In genomic region chr9:36900464-36900863, GRCm38 (mm10) we compare ENCODE assay signal across 24 mouse cellular contexts.
DNase-seq lines count a peak whose midpoint lies in the region; ATAC-seq lines count a peak whose summit lies in the region.
"Had no signal": no experiment of that assay in that cellular context is flagged by ENCODE, and none has a peak within 500 bp of the region (broad histone marks: within the 10 kb centered on the region; RNA-seq: fewer than 3 reads in every experiment).

No protein-coding gene starts in this region.

- H3K36me3 ChIP-seq in midbrain, embryonic 16.5 days (ENCODE audit: control insufficient read depth, insufficient read depth, low read length): no peaks in the 10 kb centered on the region
- H3K36me3 ChIP-seq: forebrain, embryonic 15.5 days; G1E had no signal

- H3K4me1 ChIP-seq in midbrain, embryonic 16.5 days (ENCODE audit: control insufficient read depth, insufficient read depth, low read length): no peaks in the 10 kb centered on the region
- H3K4me1 ChIP-seq: embryonic facial prominence, embryonic 10.5 days; embryonic facial prominence, embryonic 12.5 days had no signal

- H3K9ac ChIP-seq in midbrain, embryonic 16.5 days (ENCODE audit: low read depth, low read length): no peak overlapping the region
- H3K9ac ChIP-seq: embryonic facial prominence, embryonic 12.5 days; forebrain, embryonic 13.5 days; forebrain, embryonic 15.5 days; forebrain, postnatal 0 days had no signal

- no peak for DNase-seq in frontal cortex, postnatal 10 days (ENCODE audit: low spot score in 2 of 2)
- peak; percentile 38 for DNase-seq in right cerebral cortex, adult 18-20 months
- no peak for DNase-seq in right cerebral cortex, postnatal 4 days
- DNase-seq in telencephalon, adult 2 months (ENCODE audit: low read depth, low spot score): peak; percentile 75
- DNase-seq: adrenal gland, adult 8-10 months; adrenal gland, postnatal 14 days; adrenal gland, postnatal 36 days; B cell, adult 2 months; cerebellum, adult 11-12 months; cerebellum, adult 2 months; cerebellum, adult 9-10 months; cerebellum, postnatal 10 days; cerebellum, postnatal 36 days; forebrain, postnatal 0 days had no signal

- no peaks in the 10 kb centered on the region for H3K9me3 ChIP-seq in midbrain, embryonic 16.5 days (replicated peaks; ENCODE audit: control insufficient read depth, low read length, poor library complexity, severe bottlenecking)
- H3K9me3 ChIP-seq: embryonic facial prominence, embryonic 10.5 days; embryonic facial prominence, embryonic 12.5 days; forebrain, embryonic 13.5 days; forebrain, embryonic 15.5 days; G1E had no signal

- no peak overlapping the region for H3K4me3 ChIP-seq in midbrain, embryonic 16.5 days (ENCODE audit: low read depth, low read length)
- H3K4me3 ChIP-seq: embryonic facial prominence, embryonic 10.5 days; embryonic facial prominence, embryonic 12.5 days; forebrain, embryonic 13.5 days; forebrain, embryonic 15.5 days had no signal

- WGBS in midbrain, embryonic 16.5 days: 93% methylated on average over 4 of the region's 4 CpGs

- H3K27ac ChIP-seq in midbrain, embryonic 16.5 days (ENCODE audit: low read length): no peak overlapping the region
- H3K27ac ChIP-seq: embryonic facial prominence, embryonic 10.5 days; embryonic facial prominence, embryonic 12.5 days; forebrain, embryonic 13.5 days; forebrain, embryonic 15.5 days had no signal

- H3K4me2 ChIP-seq in midbrain, embryonic 16.5 days (ENCODE audit: low read length): no peak overlapping the region
- H3K4me2 ChIP-seq: embryonic facial prominence, embryonic 12.5 days; forebrain, embryonic 13.5 days; forebrain, embryonic 15.5 days had no signal

- ATAC-seq in frontal cortex, adult (ENCODE audit: low TSS enrichment): peak; percentile 90
- ATAC-seq in midbrain, embryonic 16.5 days: no peak
- ATAC-seq: activated CD4-positive, CD25-positive, alpha-beta regulatory T cell, adult 4 months; CD4-positive, CD25-positive, alpha-beta regulatory T cell, adult 4 months; forebrain, embryonic 13.5 days; forebrain, embryonic 15.5 days; forebrain, postnatal 0 days; Patski had no signal

- no peaks in the 10 kb centered on the region for H3K27me3 ChIP-seq in midbrain, embryonic 16.5 days (ENCODE audit: control insufficient read depth, insufficient read depth, low read depth, low read length)
- H3K27me3 ChIP-seq: embryonic facial prominence, embryonic 12.5 days; forebrain, embryonic 13.5 days; forebrain, embryonic 15.5 days had no signal

Comparison
In these comparisons a context has a peak if more than half of its experiments do, and no peak if none do; other contexts are left out.
1. DNase-seq: peak in right cerebral cortex, adult 18-20 months (single experiment) and telencephalon, adult 2 months (single experiment); none in frontal cortex, postnatal 10 days (0 of 2) and right cerebral cortex, postnatal 4 days (single experiment).